Mouse (Mus musculus): ENCODE data around the gene Cldn4. TPM values are rescaled to one million over a fixed set of nuclear protein-coding genes. Genes with fewer than 3 reads are reported as not detected.
"Not testable (repeated sequence)": the region's sequence is repeated elsewhere in the genome, so short reads cannot be mapped to it uniquely, and the experiment has no call there.

Gene Cldn4
- polyA plus RNA-seq, 1 experiment from 2014 or later: 43.8 TPM

GRCm38 (mm10) chr5:134967164-134967944 lies 20.6 kb upstream of the Cldn4 start:
- WGBS: 58% methylated on average over 20 of the region's 20 CpGs

GRCm38 (mm10) chr5:134965852-134966821 lies 19.4 kb upstream of the Cldn4 start:
- TF ChIP-seq CTCF (IDR thresholded peaks at IDR 0.05; ENCODE audit: low read depth) (peak; percentile 59), EP300 (optimal IDR thresholded peaks at IDR 0.05) (no peak)
- H3K9ac ChIP-seq (ENCODE audit: low read length): no peak overlapping the region; the same call in 1 of the 2 replicates
- peak overlapping the region; percentile 21 for H3K4me3 ChIP-seq (ENCODE audit: low read depth, low read length)
- peak overlapping the region; percentile 58 for H3K4me2 ChIP-seq (replicated peaks; ENCODE audit: low read depth)
- WGBS: 4% methylated on average over 28 of the region's 33 CpGs
- H3K36me3 ChIP-seq (ENCODE audit: control insufficient read depth, insufficient read depth, low read length): no peaks in the 10 kb centered on the region
- DNase-seq (ENCODE audit: low spot score) (peak; percentile 66), ATAC-seq (ENCODE audit: low FRiP score, low TSS enrichment) (peak; percentile 69)
- no peaks in the 10 kb centered on the region for H3K4me1 ChIP-seq (replicated peaks; ENCODE audit: control insufficient read depth, insufficient read depth)
- H3K27me3 ChIP-seq (ENCODE audit: control insufficient read depth, insufficient read depth, low read length): no peaks in the 10 kb centered on the region
- H3K9me3 ChIP-seq (ENCODE audit: control insufficient read depth, low read length): no peaks in the 10 kb centered on the region
- H3K27ac ChIP-seq (replicated peaks): 0 out of 2 replicates have a peak overlapping the region, but pooled peaks have one; percentile 24

More at GRCm38 (mm10) chr5:134967164-134967944, 20.6 kb upstream of the Cldn4 start:
- ATAC-seq (ENCODE audit: low FRiP score, low TSS enrichment) (no peak), DNase-seq (ENCODE audit: low spot score) (no peak)
- TF ChIP-seq CTCF (IDR thresholded peaks at IDR 0.05; ENCODE audit: low read depth): no peak
- TF ChIP-seq EP300 (optimal IDR thresholded peaks at IDR 0.05): no peak
- Histone ChIP-seq H3K36me3 (ENCODE audit: control insufficient read depth, insufficient read depth, low read length) (no peaks in the 10 kb centered on the region), H3K9ac (ENCODE audit: low read length) (no peak overlapping the region), H3K9me3 (ENCODE audit: control insufficient read depth, low read length) (no peaks in the 10 kb centered on the region), H3K27me3 (ENCODE audit: control insufficient read depth, insufficient read depth, low read length) (no peaks in the 10 kb centered on the region), H3K27ac (replicated peaks) (no peak overlapping the region), H3K4me3 (ENCODE audit: low read depth, low read length) (no peak overlapping the region), H3K4me2 (replicated peaks; ENCODE audit: low read depth) (no peak overlapping the region), H3K4me1 (replicated peaks; ENCODE audit: control insufficient read depth, insufficient read depth) (no peaks in the 10 kb centered on the region)

- 6% methylated on average over 10 of the region's 10 CpGs for WGBS
- Histone ChIP-seq H3K4me3 (ENCODE audit: low read depth, low read length) (no peak overlapping the region), H3K4me2 (replicated peaks; ENCODE audit: low read depth) (peak overlapping the region; percentile 58), H3K27ac (replicated peaks) (no peak overlapping the region), H3K36me3 (ENCODE audit: control insufficient read depth, insufficient read depth, low read length) (no peaks in the 10 kb centered on the region), H3K9ac (ENCODE audit: low read length) (no peak overlapping the region), H3K4me1 (replicated peaks; ENCODE audit: control insufficient read depth, insufficient read depth) (no peaks in the 10 kb centered on the region), H3K27me3 (ENCODE audit: control insufficient read depth, insufficient read depth, low read length) (no peaks in the 10 kb centered on the region), H3K9me3 (ENCODE audit: control insufficient read depth, low read length) (no peaks in the 10 kb centered on the region)
- TF ChIP-seq EP300 (optimal IDR thresholded peaks at IDR 0.05) (no peak), CTCF (IDR thresholded peaks at IDR 0.05; ENCODE audit: low read depth) (peak; percentile 92)
- ATAC-seq (ENCODE audit: low FRiP score, low TSS enrichment) (peak; percentile 63; the same call in 1 of the 2 replicates), DNase-seq (ENCODE audit: low spot score) (peak; percentile 77)
These were observed 18.7 kb upstream of the Cldn4 start for GRCm38 (mm10) chr5:134965473-134965851.

- H3K4me2 ChIP-seq (replicated peaks; ENCODE audit: low read depth); H3K27me3 ChIP-seq (ENCODE audit: control insufficient read depth, insufficient read depth, low read length); H3K9me3 ChIP-seq (ENCODE audit: control insufficient read depth, low read length); DNase-seq (ENCODE audit: low spot score); H3K9ac ChIP-seq (ENCODE audit: low read length); H3K4me3 ChIP-seq (ENCODE audit: low read depth, low read length); H3K36me3 ChIP-seq (ENCODE audit: control insufficient read depth, insufficient read depth, low read length); ATAC-seq (ENCODE audit: low FRiP score, low TSS enrichment); H3K4me1 ChIP-seq (replicated peaks; ENCODE audit: control insufficient read depth, insufficient read depth); H3K27ac ChIP-seq (replicated peaks): not testable (repeated sequence)
These were observed 17.9 kb upstream of the Cldn4 start for GRCm38 (mm10) chr5:134964655-134965054.

- TF ChIP-seq EP300 (optimal IDR thresholded peaks at IDR 0.05) (no peak), CTCF (IDR thresholded peaks at IDR 0.05; ENCODE audit: low read depth) (peak; percentile 36)
- no peaks in the 10 kb centered on the region for H3K36me3 ChIP-seq (ENCODE audit: control insufficient read depth, insufficient read depth, low read length)
- no peaks in the 10 kb centered on the region for H3K4me1 ChIP-seq (replicated peaks; ENCODE audit: control insufficient read depth, insufficient read depth)
- no peak overlapping the region for H3K4me2 ChIP-seq (replicated peaks; ENCODE audit: low read depth)
- no peaks in the 10 kb centered on the region for H3K27me3 ChIP-seq (ENCODE audit: control insufficient read depth, insufficient read depth, low read length)
- no peak overlapping the region for H3K9ac ChIP-seq (ENCODE audit: low read length)
- no peak overlapping the region for H3K4me3 ChIP-seq (ENCODE audit: low read depth, low read length)
- DNase-seq (ENCODE audit: low spot score) (peak; percentile 50), ATAC-seq (ENCODE audit: low FRiP score, low TSS enrichment) (no peak)
- 26% methylated on average over 5 of the region's 5 CpGs for WGBS
- no peaks in the 10 kb centered on the region for H3K9me3 ChIP-seq (ENCODE audit: control insufficient read depth, low read length)
- no peak overlapping the region for H3K27ac ChIP-seq (replicated peaks)
These were observed 16.8 kb upstream of the Cldn4 start for GRCm38 (mm10) chr5:134963546-134963945.

Measured in stomach, postnatal 0 days (tissue).